ENCODE assay signal across 24 mouse cellular contexts in the genomic region with DNA sequence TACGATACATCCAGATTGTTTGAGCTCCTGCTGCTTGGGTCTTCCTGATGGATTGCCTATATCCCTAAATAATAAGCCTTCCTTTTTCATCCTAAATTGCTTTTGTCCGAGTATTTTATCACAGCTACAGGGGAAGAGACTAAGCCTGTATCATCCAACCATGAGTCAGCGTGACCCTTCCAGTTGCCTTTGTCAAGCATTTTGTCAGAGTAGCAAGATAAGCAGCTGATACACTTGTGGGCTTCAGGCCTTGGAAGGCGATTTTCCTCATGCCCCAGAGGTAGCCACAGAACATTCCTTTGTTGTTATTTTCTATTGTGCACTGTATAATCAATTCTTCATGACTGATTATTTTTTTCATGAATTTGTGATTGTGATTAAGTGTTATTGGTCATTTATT. TPM values are rescaled to one million over a fixed set of nuclear protein-coding genes. Genes with fewer than 3 reads are reported as not detected.
DNase-seq lines count a peak whose midpoint lies in the region; ATAC-seq lines count a peak whose summit lies in the region.
"Had no signal": no experiment of that assay in that cellular context is flagged by ENCODE, and none has a peak within 500 bp of the region (broad histone marks: within the 10 kb centered on the region; RNA-seq: fewer than 3 reads in every experiment).

No protein-coding gene starts in this region.

- no peaks in the 10 kb centered on the region for H3K27me3 ChIP-seq in neural tube, embryonic 12.5 days (replicated peaks)
- H3K27me3 ChIP-seq: embryonic facial prominence, embryonic 13.5 days; embryonic facial prominence, embryonic 15.5 days; forebrain, embryonic 12.5 days had no signal

- no peaks in the 10 kb centered on the region for H3K36me3 ChIP-seq in neural tube, embryonic 12.5 days
- H3K36me3 ChIP-seq: embryonic facial prominence, embryonic 13.5 days; embryonic facial prominence, embryonic 15.5 days; forebrain, embryonic 10.5 days; forebrain, embryonic 12.5 days had no signal

- 82% methylated on average over 4 of the region's 4 CpGs for WGBS in neural tube, embryonic 12.5 days

- DNase-seq in adrenal gland, adult 2 months, result peak; percentile 8
- no peak for DNase-seq in adrenal gland, postnatal 10 days
- no peak for DNase-seq in neural tube, embryonic 10.5 days (ENCODE audit: extremely low spot score, low spot score)
- DNase-seq in ovary, adult 18-20 months (ENCODE audit: low spot score), result no peak
- DNase-seq: adrenal gland, adult 8-10 months; adrenal gland, postnatal 25 days; B cell, adult 2 months; cerebellum, adult 11 months; cerebellum, adult 18-20 months; cerebellum, adult 8-10 months; cerebellum, adult 9-11 months; cerebellum, postnatal 14 days; cerebellum, postnatal 36 days; embryo, embryonic 11 days had no signal

- H3K27ac ChIP-seq in neural tube, embryonic 12.5 days, result no peak overlapping the region
- H3K27ac ChIP-seq: embryonic facial prominence, embryonic 13.5 days; embryonic facial prominence, embryonic 15.5 days; forebrain, embryonic 10.5 days; forebrain, embryonic 12.5 days had no signal

- H3K9ac ChIP-seq in neural tube, embryonic 12.5 days, result no peak overlapping the region
- H3K9ac ChIP-seq: embryonic facial prominence, embryonic 13.5 days; embryonic facial prominence, embryonic 15.5 days; forebrain, embryonic 12.5 days had no signal

- H3K4me2 ChIP-seq in neural tube, embryonic 12.5 days (replicated peaks), result no peak overlapping the region
- H3K4me2 ChIP-seq: embryonic facial prominence, embryonic 13.5 days; embryonic facial prominence, embryonic 15.5 days; forebrain, embryonic 12.5 days had no signal

- no peak overlapping the region for H3K4me3 ChIP-seq in neural tube, embryonic 12.5 days
- H3K4me3 ChIP-seq: embryonic facial prominence, embryonic 13.5 days; embryonic facial prominence, embryonic 15.5 days; erythroblast, embryonic 14.5 days; forebrain, embryonic 10.5 days; forebrain, embryonic 12.5 days had no signal

- 0 out of 2 replicates have a peak, but pooled peaks have one; percentile 9 for ATAC-seq in neural tube, embryonic 12.5 days (ENCODE audit: low FRiP score, low read depth)
- ATAC-seq: forebrain, embryonic 14.5 days; forebrain, embryonic 16.5 days had no signal

- H3K4me1 ChIP-seq in neural tube, embryonic 12.5 days, result 0 out of 2 replicates have a peak, but pooled peaks cover 3% of the 10 kb centered on the region
- H3K4me1 ChIP-seq: embryonic facial prominence, embryonic 13.5 days; embryonic facial prominence, embryonic 15.5 days; forebrain, embryonic 10.5 days; forebrain, embryonic 12.5 days had no signal

- no peaks in the 10 kb centered on the region for H3K9me3 ChIP-seq in neural tube, embryonic 12.5 days
- H3K9me3 ChIP-seq: embryonic facial prominence, embryonic 13.5 days; embryonic facial prominence, embryonic 15.5 days; forebrain, embryonic 10.5 days; forebrain, embryonic 12.5 days had no signal

RNA-seq across cellular contexts. Expression of a gene that starts 14.0 kb away (rescaled TPM):
- under 1 TPM; 0.52 to 0.86 TPM for total RNA-seq in adrenal gland, adult 2 months (2021)
- 0.73 and 0.75 TPM in 2 replicates for polyA plus RNA-seq in adrenal gland, adult 2 months (2012; rRNA removed)
- 1 to 10 TPM; 1.7 to 2.3 TPM for total RNA-seq in adrenal gland, postnatal 10 days (2021)
- 6.3 and 7.3 TPM in 2 replicates for polyA plus RNA-seq in neural tube, embryonic 12.5 days (2016; fragmentation: Nextera tagmentation; extraction: Ambion mirVana)
- total RNA-seq: common myeloid progenitor, adult 5-6 weeks; MEL had no signal
- polyA plus RNA-seq: erythroblast, embryonic 14.5 days had no signal
